ENCODE assay signal across 16 mouse cellular contexts in genomic region chr13:98055194-98055593, GRCm38 (mm10).
DNase-seq lines count a peak whose midpoint lies in the region; ATAC-seq lines count a peak whose summit lies in the region.
"Had no signal": no experiment of that assay in that cellular context is flagged by ENCODE, and none has a peak within 500 bp of the region (broad histone marks: within the 10 kb centered on the region; RNA-seq: fewer than 3 reads in every experiment).

No protein-coding gene starts in this region.

- no peak overlapping the region for H3K27ac ChIP-seq in midbrain, embryonic 11.5 days (ENCODE audit: low read depth, low read length)
- H3K27ac ChIP-seq: embryonic facial prominence, embryonic 12.5 days; intestine, embryonic 15.5 days had no signal

- ATAC-seq in frontal cortex, adult (ENCODE audit: low TSS enrichment): peak; percentile 81
- no peak for ATAC-seq in midbrain, embryonic 11.5 days (ENCODE audit: low FRiP score)
- ATAC-seq: intestine, embryonic 15.5 days had no signal

- 34% methylated on average over 8 of the region's 8 CpGs for WGBS in midbrain, embryonic 11.5 days

- no peaks in the 10 kb centered on the region for H3K36me3 ChIP-seq in midbrain, embryonic 11.5 days (ENCODE audit: control insufficient read depth, insufficient read depth, low read length)
- H3K36me3 ChIP-seq: embryonic facial prominence, embryonic 12.5 days; intestine, embryonic 15.5 days had no signal

- H3K4me1 ChIP-seq in midbrain, embryonic 11.5 days (ENCODE audit: control insufficient read depth, insufficient read depth, low read length): peaks cover 4% of the 10 kb centered on the region; the same call in 1 of the 2 replicates
- H3K4me1 ChIP-seq: intestine, embryonic 15.5 days had no signal

- no peak overlapping the region for H3K4me3 ChIP-seq in midbrain, embryonic 11.5 days (ENCODE audit: low read depth, low read length)
- H3K4me3 ChIP-seq: embryonic facial prominence, embryonic 12.5 days; intestine, embryonic 15.5 days had no signal

- H3K9ac ChIP-seq in midbrain, embryonic 11.5 days (ENCODE audit: low read length): peak overlapping the region; percentile 20; the same call in 1 of the 2 replicates
- H3K9ac ChIP-seq: embryonic facial prominence, embryonic 12.5 days; intestine, embryonic 15.5 days; lung, embryonic 14.5 days had no signal

- no peak for DNase-seq in frontal cortex, postnatal 25 days (ENCODE audit: low spot score in 2 of 2)
- DNase-seq in right cerebral cortex, adult 2 months (ENCODE audit: low spot score in 2 of 2): peak; percentile 11 to 17
- DNase-seq in right cerebral cortex, postnatal 25 days: no peak
- DNase-seq in midbrain, embryonic 11.5 days (ENCODE audit: low spot score, missing footprints): peak; percentile 86
- DNase-seq in thymus, postnatal 0 days (ENCODE audit: low spot score): no peak
- DNase-seq in layer of hippocampus, adult 9-10 months (ENCODE audit: low spot score): no peak
- DNase-seq: cerebellum, postnatal 25 days; gastrocnemius, postnatal 14 days; left cerebral cortex, postnatal 4 days; lung, embryonic 14.5 days; thymus, adult 18-20 months had no signal

- H3K27me3 ChIP-seq in midbrain, embryonic 11.5 days (ENCODE audit: control insufficient read depth, insufficient read depth, low read length): no peaks in the 10 kb centered on the region
- H3K27me3 ChIP-seq: embryonic facial prominence, embryonic 12.5 days; intestine, embryonic 15.5 days had no signal

- peak overlapping the region; percentile 17; the same call in 1 of the 2 replicates for H3K4me2 ChIP-seq in midbrain, embryonic 11.5 days
- H3K4me2 ChIP-seq: embryonic facial prominence, embryonic 12.5 days; heart, embryonic 11.5 days; intestine, embryonic 15.5 days; liver, embryonic 11.5 days; lung, embryonic 14.5 days had no signal

- H3K9me3 ChIP-seq in midbrain, embryonic 11.5 days (ENCODE audit: control insufficient read depth, low read length): no peaks in the 10 kb centered on the region; the same call in 1 of the 2 replicates
- H3K9me3 ChIP-seq: intestine, embryonic 15.5 days had no signal

Comparison
In these comparisons a context has a peak if more than half of its experiments do, and no peak if none do; other contexts are left out.
1. DNase-seq: peak in right cerebral cortex, adult 2 months (2 of 2) and midbrain, embryonic 11.5 days (single experiment); none in frontal cortex, postnatal 25 days (0 of 2), right cerebral cortex, postnatal 25 days (single experiment), thymus, postnatal 0 days (single experiment) and layer of hippocampus, adult 9-10 months (single experiment).